Mouse (Mus musculus) naive thymus-derived CD4-positive, alpha-beta T cell, adult 2 months (primary cell): ENCODE data around the gene G3bp2.
"Not testable (repeated sequence)": the region's sequence is repeated elsewhere in the genome, so short reads cannot be mapped to it uniquely, and the experiment has no call there.

Source experiments
- DNase-seq: peaks from one replicate; pipeline ENCODE4 v3.0.0-alpha.2; 2011; ENCODE audit warnings: low read depth

G3bp2 gene

DNA sequence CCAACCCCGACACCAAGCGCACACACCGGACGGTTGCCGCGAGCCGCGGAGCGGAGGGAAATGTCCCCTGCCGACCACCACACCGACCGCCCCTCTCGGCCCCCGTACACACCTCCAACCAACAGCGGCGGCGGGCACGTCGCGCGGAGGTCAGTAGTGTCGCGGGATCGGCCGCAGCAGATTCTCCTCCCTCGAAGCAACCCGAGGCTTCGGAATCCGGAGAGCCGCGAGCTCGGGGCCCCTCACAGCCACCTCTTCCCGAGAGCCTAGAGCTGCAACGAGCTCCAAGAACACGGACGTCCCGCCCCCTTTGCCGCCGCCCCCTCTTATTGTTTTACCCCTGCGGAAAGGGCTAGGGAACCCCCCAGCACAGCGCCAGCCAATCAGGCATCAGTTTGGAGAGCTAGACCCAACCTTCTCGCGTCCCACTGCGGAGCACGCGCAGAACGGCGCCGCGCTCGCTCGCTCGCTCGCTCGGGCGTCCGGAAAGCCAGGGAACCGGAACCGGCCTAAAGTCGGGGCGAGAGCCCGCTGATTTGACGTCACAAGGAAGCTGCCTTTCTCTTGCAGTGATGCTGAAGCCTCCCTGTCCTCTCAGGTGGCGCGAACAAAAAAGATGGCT lies at the start of gene G3bp2:
G3bp2 (minus strand) TSS at position 303 of the 622 bp plus-strand sequence.
- peak; percentile 99 for DNase-seq

DNA sequence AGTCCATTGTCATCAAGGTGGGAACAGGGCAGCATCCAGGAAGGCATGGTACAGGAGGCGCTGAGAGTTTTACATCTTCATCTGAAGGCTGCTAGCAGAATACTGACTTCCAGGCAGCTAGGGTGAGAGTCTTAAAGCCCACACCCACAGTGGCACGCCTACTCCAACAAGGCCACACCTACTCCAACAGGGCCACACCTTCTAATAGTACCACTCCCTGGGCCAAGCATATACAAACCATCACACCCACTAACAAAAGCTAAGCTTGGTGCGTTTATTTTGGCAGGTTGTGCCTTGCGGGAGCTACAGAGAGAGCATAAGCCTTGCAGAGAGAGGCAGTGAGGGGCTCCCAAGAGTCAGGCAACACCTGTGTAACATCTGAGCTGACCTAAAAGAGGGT lies 49.5 kb upstream of the G3bp2 start:
- not testable (repeated sequence) for DNase-seq

DNA sequence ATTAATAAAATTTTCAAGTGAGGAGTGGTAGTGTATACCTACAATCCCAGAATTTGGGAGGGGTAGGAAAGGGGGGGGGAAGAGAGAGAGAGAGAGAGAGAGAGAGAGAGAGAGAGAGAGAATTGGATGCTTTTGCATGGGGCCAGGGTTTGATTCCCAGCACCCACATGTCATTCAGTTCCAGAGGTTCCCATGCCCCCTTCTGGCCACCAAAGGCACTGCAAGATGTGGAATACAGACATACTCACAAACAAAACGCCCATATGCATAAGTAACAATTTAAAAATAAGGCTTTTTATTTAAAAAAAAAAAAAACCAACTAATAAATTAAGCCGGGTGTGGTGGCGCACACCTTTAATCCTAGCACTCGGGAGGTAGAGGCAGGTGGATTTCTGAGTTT lies 48.6 kb upstream of the G3bp2 start:
- DNase-seq: no peak

- no peak for DNase-seq
Measured at GRCm38 (mm10) chr5:92130040-92130682, 46.6 kb upstream of the G3bp2 start.

DNA sequence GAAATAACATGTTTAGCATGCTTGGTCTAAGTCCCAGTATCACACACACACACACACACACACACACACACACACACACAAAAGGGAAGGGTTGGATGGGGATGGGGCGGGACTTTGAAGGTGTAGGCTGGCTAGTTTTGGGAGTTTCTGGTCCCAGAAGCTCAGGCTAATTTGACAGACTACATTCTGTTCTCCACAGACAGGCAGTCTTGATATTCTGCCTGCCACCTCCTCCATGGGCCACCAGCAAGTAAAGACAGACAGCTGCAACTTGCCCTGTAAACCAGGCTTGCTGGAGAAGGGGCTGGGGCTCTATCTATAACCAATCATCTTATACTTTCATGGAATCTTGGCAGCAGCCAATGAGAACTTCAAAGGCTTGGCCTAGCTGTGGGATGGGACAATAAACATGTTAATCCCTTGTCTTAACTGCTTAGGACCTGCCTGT lies 45.8 kb upstream of the G3bp2 start:
- no peak for DNase-seq

- DNase-seq: peak; percentile 48
Measured at GRCm38 (mm10) chr5:92128570-92128969, 45.1 kb upstream of the G3bp2 start.

DNA sequence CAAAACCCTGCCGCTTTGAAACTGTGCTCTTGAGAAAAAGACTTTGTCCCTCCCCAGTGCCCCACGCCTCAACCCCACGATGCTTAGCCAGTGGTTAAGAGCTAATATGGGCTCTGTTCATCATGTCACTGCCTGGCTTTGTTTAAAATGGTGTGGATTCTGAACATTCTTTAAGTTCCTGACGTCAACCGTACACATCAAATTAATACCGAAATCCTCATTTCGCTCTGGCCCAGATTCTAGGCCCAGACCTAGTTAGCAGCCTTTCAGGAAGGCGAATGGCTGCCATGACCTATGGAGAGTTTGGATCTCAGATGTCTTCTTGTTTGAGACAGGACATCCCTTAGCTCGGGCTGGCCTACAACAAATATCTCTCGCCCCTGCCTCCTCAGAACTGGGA lies 44.2 kb upstream of the G3bp2 start:
- no peak for DNase-seq

DNA sequence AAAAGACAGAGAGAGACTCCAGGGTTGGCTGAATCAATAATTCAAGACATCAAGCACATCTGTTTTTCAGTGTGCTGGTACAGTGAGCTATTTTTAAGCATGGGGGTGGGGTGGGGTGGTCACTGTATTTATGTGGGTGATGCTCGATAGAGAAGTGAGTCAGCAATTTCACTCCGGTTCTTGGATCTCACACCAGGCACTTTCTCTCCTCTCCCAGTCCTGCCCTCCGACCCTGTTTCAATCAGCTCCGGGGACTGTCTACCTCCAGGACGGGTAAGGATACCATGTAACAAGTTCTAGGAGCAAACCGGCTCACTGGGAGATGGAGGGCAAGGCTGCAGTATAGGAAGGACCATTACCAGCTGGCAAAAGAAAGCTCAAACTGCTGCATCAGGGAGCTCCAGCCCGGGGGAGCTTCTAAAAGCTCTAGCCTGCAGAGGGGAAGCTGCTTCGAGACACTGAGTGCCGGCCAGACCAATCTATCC lies 43.7 kb upstream of the G3bp2 start:
- DNase-seq: no peak

- no peak for DNase-seq
Measured at GRCm38 (mm10) chr5:92125446-92125845, 41.9 kb upstream of the G3bp2 start.

GRCm38 (mm10) chr5:92121636-92122035 lies 38.1 kb upstream of the G3bp2 start:
- DNase-seq: no peak

DNA sequence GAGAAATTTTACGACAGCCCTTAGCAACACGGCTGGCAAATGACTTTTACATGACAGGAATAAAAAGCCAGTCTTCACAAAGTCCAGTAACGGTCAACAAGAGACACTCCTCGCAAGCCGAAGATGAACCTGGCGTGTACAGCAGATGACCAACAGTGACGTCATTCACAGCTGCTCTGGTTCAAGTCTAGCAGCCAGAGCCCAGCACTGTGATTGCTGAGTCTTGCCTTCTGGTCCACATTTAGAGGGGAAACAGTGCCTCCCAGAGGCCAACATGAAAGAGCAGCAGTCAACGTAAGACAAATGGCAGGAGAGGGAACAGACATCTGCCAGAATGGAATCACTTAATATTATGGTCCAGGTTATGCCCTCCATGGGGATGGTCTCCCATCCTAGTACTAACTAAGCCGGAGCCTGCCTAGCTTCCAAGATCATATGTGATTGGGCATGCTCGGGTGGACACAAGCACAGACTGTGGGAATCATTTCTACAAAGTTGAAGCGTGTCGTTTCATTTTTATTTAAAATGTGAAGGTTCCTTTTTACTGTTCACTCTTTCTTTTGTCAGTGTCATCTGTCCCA lies 34.4 kb upstream of the G3bp2 start:
- peak; percentile 86 for DNase-seq

- DNase-seq: no peak
Measured at GRCm38 (mm10) chr5:92114939-92115338, 31.4 kb upstream of the G3bp2 start.

DNA sequence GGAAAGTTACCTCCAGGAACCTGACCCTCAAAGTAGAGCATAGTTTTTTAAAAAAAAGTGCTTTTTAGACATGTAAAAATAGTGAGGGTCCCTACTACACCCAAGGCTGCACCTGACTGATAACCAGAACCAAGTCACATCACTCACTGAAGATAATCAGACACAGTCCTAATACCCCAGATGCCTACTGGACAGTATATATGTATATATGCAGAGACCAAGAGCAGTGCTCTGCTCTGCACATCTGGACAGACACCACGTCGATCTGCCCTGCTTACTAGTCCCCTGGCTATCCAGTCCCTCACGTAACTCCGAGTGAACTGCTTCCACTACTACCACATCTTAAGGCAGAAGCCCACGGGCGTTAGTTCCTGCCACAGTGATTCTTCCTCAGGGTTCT lies 30.7 kb upstream of the G3bp2 start:
- DNase-seq: no peak

- no peak for DNase-seq
Measured at GRCm38 (mm10) chr5:92113484-92113883, 30.0 kb upstream of the G3bp2 start.

DNA sequence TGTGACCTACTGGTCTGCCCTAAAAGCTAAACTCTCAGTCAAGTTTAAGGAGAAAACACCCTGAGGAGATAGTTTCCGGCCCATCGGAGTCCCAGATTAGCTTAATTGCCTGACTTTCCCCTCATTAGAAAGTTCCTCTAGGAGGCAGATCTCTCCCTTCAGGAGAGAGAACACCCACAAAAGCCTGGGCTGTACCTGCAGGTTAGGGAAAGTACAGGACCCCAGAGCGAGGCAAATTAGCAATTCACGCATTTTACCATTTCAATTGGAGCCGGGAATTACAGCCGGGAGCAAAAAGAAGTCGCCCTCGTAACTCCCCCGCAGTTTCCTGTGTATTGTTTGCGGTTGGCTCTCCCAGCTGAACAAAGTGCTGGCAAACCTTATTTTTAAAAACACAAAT lies 29.1 kb upstream of the G3bp2 start:
- DNase-seq: no peak

DNA sequence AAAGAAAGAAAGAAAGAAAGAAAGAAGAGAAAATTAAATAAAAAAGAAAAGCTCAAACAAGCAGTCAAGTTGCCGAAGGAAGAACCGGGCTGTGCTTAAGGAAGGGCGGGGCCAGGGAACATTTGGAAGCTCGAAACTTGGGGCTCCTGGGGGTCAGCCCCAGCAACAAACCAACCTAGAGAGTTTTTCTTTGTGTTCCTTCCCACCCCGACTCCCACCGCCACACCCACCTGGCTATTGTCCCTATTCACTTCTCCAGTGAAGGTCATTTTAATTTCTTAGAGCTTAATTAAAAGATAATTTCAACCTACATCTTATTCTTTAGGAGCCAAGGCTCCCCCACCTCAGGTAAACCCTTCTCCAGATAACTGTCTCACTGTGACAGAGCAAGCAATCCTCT lies 28.7 kb upstream of the G3bp2 start:
- DNase-seq: no peak

GRCm38 (mm10) chr5:92110818-92111355 lies 27.4 kb upstream of the G3bp2 start:
- no peak for DNase-seq

DNA sequence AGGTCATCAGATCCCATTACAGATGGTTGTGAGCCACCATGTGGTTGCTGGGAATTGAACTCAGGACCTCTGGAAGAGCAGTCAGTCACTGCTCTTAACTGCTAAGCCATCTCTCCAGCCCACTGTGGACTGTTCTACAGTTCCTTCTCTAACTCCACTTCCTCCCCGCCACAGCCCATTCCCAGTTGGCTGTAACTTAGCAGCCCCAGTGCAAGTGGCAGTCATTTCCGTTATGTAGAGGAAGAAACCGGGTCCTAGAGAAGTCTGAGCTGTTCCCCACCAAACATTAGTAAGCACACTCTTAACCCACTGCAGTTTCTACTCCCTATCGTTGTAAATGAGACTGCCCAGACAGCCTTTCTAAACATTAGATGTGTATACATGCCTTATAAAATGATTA lies 23.8 kb upstream of the G3bp2 start:
- no peak for DNase-seq

GRCm38 (mm10) chr5:92106327-92107125 lies 23.0 kb upstream of the G3bp2 start:
- peak; percentile 56 for DNase-seq

GRCm38 (mm10) chr5:92103816-92104415 lies 20.4 kb upstream of the G3bp2 start:
- DNase-seq: no peak

DNA sequence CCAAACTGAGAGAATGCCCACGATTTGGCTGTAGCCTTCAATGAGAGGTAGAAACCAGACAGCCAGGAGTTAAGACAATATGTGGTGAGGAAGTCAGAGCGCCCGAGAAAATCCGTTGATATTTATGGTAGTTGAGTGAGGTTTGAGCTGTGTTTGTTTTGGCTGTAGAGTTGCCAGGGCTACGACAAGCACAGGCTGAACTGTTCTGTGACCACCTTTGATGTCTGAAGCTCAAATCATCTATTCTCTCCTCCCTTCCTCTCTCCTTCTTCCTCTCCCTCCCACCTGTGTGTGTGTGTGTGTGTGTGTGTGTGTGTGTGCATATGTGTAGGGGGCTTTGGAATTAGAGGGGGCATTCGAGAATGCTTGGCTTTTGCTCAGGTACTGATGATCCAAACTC lies 19.5 kb upstream of the G3bp2 start:
- peak; percentile 92 for DNase-seq

DNA sequence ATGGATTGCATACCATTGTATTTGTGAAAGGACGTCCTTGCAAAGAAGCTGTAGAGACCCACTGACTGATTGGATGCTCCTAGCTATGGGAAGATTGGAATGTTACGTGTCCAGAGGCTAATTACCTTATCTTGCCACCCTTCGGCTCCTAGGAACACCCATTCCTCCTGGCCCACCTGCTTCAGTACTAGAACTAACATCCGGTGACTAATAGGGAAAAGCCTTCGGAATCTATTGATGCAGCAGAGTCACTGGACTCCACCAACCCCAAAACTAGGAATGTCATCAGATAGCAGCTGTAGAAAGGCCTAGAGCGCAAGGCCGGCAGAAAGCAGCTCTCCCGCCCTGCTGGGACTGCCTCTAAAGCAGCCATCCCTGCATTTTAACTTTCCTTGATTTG lies 18.1 kb upstream of the G3bp2 start:
- no peak for DNase-seq
